Mouse (Mus musculus): Measurements from ENCODE around the gene Lrmda.

- TF ChIP-seq POLR2A (IDR thresholded peaks at IDR 0.05; ENCODE audit: low read depth, low read length) = no peak
- TF ChIP-seq CTCF (IDR thresholded peaks at IDR 0.05; ENCODE audit: extremely low read depth, insufficient read length, insufficient replicate concordance, low read depth, low read length) = no peak
These were observed 702.3 kb downstream of the Lrmda start for GRCm38 (mm10) chr14:22721845-22722244.
